Mouse (Mus musculus) liver, embryonic 11.5 days (tissue): ENCODE results near the gene Olfr1042. TPM values are rescaled to one million over a fixed set of nuclear protein-coding genes. Genes with fewer than 3 reads are reported as not detected.
"Not testable (repeated sequence)": the region's sequence is repeated elsewhere in the genome, so short reads cannot be mapped to it uniquely, and the experiment has no call there.

ENCODE experiments used
- ATAC-seq: fragments of 200-750 bp; cut with Nextera tagmentation; replicated peaks from 2 replicates; pipeline ENCODE4 v1.8.0; 2017; ENCODE audit warnings: moderate number of reproducible peaks, mild to moderate bottlenecking, moderate TSS enrichment, moderate library complexity; ENCODE audit not compliant: low FRiP score
- DNase-seq: peaks from one replicate; pipeline ENCODE4 v3.0.0-alpha.2; 2017; ENCODE audit warnings: low spot score
- H3K27ac ChIP-seq: fragments of 300-500 bp; sonication (generic); 2 replicates; pipeline ENCODE4 v1.5.1; 2014; ENCODE audit warnings: mild to moderate bottlenecking, low read depth, low read length, control low read depth
- H3K27me3 ChIP-seq: fragments of 300-500 bp; sonication (generic); replicated peaks from 2 replicates; pipeline ENCODE4 v1.6.1; 2014; ENCODE audit warnings: low read length, mixed read lengths; ENCODE audit not compliant: control insufficient read depth, insufficient read depth
- H3K36me3 ChIP-seq: fragments of 300-500 bp; sonication (generic); 2 replicates; pipeline ENCODE4 v1.6.1; 2014; ENCODE audit warnings: mild to moderate bottlenecking, low read length, moderate library complexity, mixed read lengths; ENCODE audit not compliant: control insufficient read depth, insufficient read depth
- H3K4me1 ChIP-seq: fragments of 300-500 bp; sonication (generic); replicated peaks from 2 replicates; pipeline ENCODE4 v1.6.1; 2014; ENCODE audit warnings: low read length, mixed read lengths; ENCODE audit not compliant: control insufficient read depth, insufficient read depth
- H3K4me2 ChIP-seq: fragments of 300-500 bp; sonication (generic); 2 replicates; pipeline ENCODE4 v1.6.1; 2014; ENCODE audit warnings: mild to moderate bottlenecking, control low read depth, moderate library complexity
- H3K4me3 ChIP-seq: fragments of 300-500 bp; sonication (generic); 2 replicates; pipeline ENCODE4 v1.5.1; 2014; ENCODE audit warnings: low read depth, low read length, control low read depth
- H3K9ac ChIP-seq: fragments of 300-500 bp; sonication (generic); 2 replicates; pipeline ENCODE4 v1.6.1; 2014; ENCODE audit warnings: low read depth, low read length, control low read depth
- H3K9me3 ChIP-seq: fragments of 300-500 bp; sonication (generic); 2 replicates; pipeline ENCODE4 v1.6.1; 2016; ENCODE audit warnings: low read length, inconsistent platforms, mixed read lengths; ENCODE audit not compliant: control insufficient read depth
- WGBS: fragments of 180-500 bp; shearing (Covaris S2); extraction: QIAGEN DNeasy Blood & Tissue Kit; methylation state at CpG from one replicate; pipeline ENCODE4 v1.1.7; 2014; 5-methylcytosine and 5-hydroxymethylcytosine counted together
- polyA plus RNA-seq: library from polyadenylated mRNA; unstranded; fragments of >200 nt; fragmentation: Nextera tagmentation; extraction: Ambion mirVana; gene quantifications from 2 replicates; pipeline ENCODE4 v1.2.1, GENCODE M21; 2014

Gene Olfr1042
- polyA plus RNA-seq: not detected in 2 replicates

DNA sequence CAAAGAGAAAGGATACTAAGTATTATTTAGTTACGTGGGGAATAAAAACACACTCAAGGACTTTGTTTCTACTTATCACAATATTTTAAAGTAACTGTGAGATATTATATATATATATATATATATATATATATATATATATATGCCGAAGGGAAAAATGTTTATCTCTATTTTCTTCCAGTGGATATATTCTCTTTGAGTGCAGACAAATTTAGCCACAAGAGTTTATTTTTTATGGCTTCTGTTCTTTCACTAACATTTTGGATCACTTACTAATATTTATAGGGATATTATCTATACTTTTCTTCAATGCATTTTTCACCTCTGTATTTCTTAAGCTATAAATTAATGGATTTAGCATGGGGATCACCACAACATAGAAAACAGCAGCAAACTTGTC, at the start of gene Olfr1042:
Olfr1042 (minus strand) TSS at position 101 of the 400 bp plus-strand sequence.
- H3K4me2 ChIP-seq: no peak within 1 kb of the TSS
- H3K36me3 ChIP-seq: no peaks in the 10 kb centered on the region
- ATAC-seq: no peak
- no peak for DNase-seq
- H3K4me1 ChIP-seq: no peaks in the 10 kb centered on the region
- no peak within 1 kb of the TSS for H3K9ac ChIP-seq
- H3K27me3 ChIP-seq: no peaks in the 10 kb centered on the region
- H3K27ac ChIP-seq: no peak within 1 kb of the TSS
- H3K4me3 ChIP-seq: no peak within 1 kb of the TSS
- 89% methylated on average over 2 of the region's 2 CpGs for WGBS
- no peaks in the 10 kb centered on the region for H3K9me3 ChIP-seq

GRCm38 (mm10) chr2:86202909-86203308, 41.3 kb upstream of the Olfr1042 start, which contains the start of gene Olfr1045:
Gene Olfr1045 (minus strand): TSS chr2:86203009.
- no peak for ATAC-seq
- no peak for DNase-seq
- Histone ChIP-seq H3K36me3 (no peaks in the 10 kb centered on the region), H3K9me3 (no peaks in the 10 kb centered on the region), H3K4me3 (no peak within 1 kb of the TSS), H3K4me1 (no peaks in the 10 kb centered on the region), H3K27ac (no peak within 1 kb of the TSS), H3K27me3 (no peaks in the 10 kb centered on the region), H3K9ac (no peak within 1 kb of the TSS), H3K4me2 (no peak within 1 kb of the TSS)

- Histone ChIP-seq H3K9ac (no peak overlapping the region), H3K36me3 (no peaks in the 10 kb centered on the region), H3K27me3 (no peaks in the 10 kb centered on the region), H3K4me2 (no peak overlapping the region), H3K9me3 (no peaks in the 10 kb centered on the region), H3K4me1 (no peaks in the 10 kb centered on the region), H3K4me3 (no peak overlapping the region), H3K27ac (no peak overlapping the region)
- ATAC-seq (no peak), DNase-seq (no peak)
- 37% methylated on average over 1 of the region's 1 CpGs for WGBS
Observed at GRCm38 (mm10) chr2:86195863-86196262, 34.2 kb upstream of the Olfr1042 start.

DNA sequence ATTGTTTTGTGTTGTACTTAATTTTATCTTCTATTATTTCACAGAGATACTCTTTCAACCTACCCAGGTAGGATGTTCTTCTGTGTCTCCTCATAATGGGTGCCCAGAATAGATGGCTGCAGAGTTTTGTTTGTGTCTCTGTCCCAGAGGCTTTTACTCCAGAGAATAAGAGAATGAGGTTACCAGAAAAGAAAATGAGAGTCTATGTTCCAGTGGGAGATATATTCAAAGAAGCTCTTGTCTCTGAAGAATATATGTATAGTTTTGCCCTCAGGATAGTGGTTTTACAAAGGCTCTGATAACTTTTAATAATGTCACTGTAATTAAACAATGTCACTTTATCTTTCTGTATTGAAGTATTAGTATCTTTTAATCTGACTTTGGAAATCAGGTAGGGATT, 23.9 kb upstream of the Olfr1042 start, which contains the start of gene Olfr52:
Olfr52 (minus strand) TSS at position 101 of the 400 bp plus-strand sequence.
- ATAC-seq (no peak), DNase-seq (no peak)
- Histone ChIP-seq H3K27me3 (no peaks in the 10 kb centered on the region), H3K9me3 (no peaks in the 10 kb centered on the region), H3K4me1 (no peaks in the 10 kb centered on the region), H3K4me3 (no peak within 1 kb of the TSS), H3K27ac (no peak within 1 kb of the TSS), H3K9ac (no peak within 1 kb of the TSS), H3K36me3 (no peaks in the 10 kb centered on the region), H3K4me2 (no peak within 1 kb of the TSS)

DNA sequence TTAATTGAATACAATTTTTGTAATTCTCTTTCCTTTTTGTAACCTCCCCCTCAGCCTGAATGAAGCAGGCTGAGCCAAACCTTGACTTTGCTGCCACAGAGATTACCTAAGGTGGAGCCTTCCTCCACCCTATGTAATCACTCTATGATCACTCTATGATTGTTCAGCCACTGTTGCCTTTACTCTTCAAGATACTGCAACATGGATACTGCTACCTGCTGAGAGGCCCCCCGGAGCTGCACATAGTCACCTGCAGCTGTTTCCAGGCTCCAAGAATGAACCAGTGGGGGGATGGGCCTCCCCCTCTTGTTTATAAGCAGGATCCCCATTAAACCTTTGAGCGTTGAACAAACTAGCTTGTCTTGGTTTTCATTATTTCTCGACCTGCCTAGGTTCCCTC, 18.3 kb upstream of the Olfr1042 start:
- Histone ChIP-seq H3K4me3 (no peak overlapping the region), H3K9me3 (no peaks in the 10 kb centered on the region), H3K4me2 (no peak overlapping the region), H3K36me3 (no peaks in the 10 kb centered on the region), H3K9ac (no peak overlapping the region), H3K27ac (no peak overlapping the region), H3K4me1 (no peaks in the 10 kb centered on the region), H3K27me3 (no peaks in the 10 kb centered on the region)
- ATAC-seq (no peak), DNase-seq (no peak)
- WGBS: 72% methylated on average over 3 of the region's 3 CpGs

GRCm38 (mm10) chr2:86177720-86178119, 16.1 kb upstream of the Olfr1042 start, which contains the start of gene Olfr1044:
Gene Olfr1044 (minus strand): TSS chr2:86177820.
- Histone ChIP-seq H3K9me3 (no peaks in the 10 kb centered on the region), H3K4me1 (no peaks in the 10 kb centered on the region), H3K4me3 (no peak within 1 kb of the TSS), H3K36me3 (no peaks in the 10 kb centered on the region), H3K9ac (no peak within 1 kb of the TSS), H3K27me3 (no peaks in the 10 kb centered on the region), H3K4me2 (no peak within 1 kb of the TSS), H3K27ac (no peak within 1 kb of the TSS)
- DNase-seq (no peak), ATAC-seq (no peak)

GRCm38 (mm10) chr2:86175422-86175821, 13.8 kb upstream of the Olfr1042 start:
- not testable (repeated sequence) for H3K36me3 ChIP-seq, DNase-seq, ATAC-seq, H3K4me1 ChIP-seq, H3K9me3 ChIP-seq, H3K4me2 ChIP-seq, H3K4me3 ChIP-seq, H3K27ac ChIP-seq, H3K9ac ChIP-seq, H3K27me3 ChIP-seq
- 64% methylated on average over 7 of the region's 7 CpGs for WGBS

DNA sequence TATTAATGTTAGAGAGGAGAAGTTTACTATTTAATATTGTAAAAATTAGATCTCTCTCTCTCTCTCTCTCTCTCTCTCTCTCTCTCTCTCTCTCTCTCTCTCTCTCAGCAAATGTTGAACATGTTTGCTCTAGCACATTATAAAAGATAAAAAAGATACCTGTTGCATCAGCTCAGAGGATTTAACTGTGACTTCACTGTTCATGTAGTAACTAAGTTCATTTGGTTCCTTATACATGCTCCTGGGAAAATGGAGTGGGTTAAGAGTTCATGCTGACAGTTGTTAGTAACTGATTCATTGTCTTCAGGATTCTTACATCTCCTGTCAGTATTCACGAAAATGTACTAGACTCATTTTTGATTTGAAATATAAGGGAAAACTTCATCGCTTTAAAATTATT, 5.8 kb upstream of the Olfr1042 start, which contains the start of gene Olfr1043:
Olfr1043 (minus strand) TSS at position 101 of the 400 bp plus-strand sequence.
- Histone ChIP-seq H3K27me3 (no peaks in the 10 kb centered on the region), H3K4me3 (no peak within 1 kb of the TSS), H3K27ac (no peak within 1 kb of the TSS), H3K4me1 (no peaks in the 10 kb centered on the region), H3K36me3 (no peaks in the 10 kb centered on the region), H3K9me3 (no peaks in the 10 kb centered on the region), H3K9ac (no peak within 1 kb of the TSS), H3K4me2 (no peak within 1 kb of the TSS)
- 85% methylated on average over 2 of the region's 2 CpGs for WGBS
- ATAC-seq (no peak), DNase-seq (no peak)

DNA sequence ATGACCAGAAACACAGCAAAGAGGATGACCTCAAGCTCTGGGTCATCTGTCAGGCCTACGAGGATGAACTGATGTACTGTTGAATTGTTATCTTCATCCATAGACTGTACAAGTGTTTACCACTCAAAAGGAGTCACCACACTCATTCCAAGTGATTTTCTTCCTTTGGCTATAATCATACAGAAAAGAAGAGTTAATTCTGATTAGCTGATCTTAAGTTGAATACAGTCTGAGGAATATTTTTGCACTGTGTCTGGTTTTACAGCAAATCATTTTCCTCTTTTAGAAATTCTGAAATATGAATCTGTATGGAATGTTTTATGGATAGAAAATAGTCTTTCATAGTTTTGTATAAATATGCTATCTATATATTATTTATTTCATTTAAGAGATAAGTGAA, 15.0 kb downstream of the Olfr1042 start, which contains the start of gene Olfr1040:
Olfr1040 (minus strand) TSS at position 101 of the 400 bp plus-strand sequence.
- Histone ChIP-seq H3K9ac (no peak within 1 kb of the TSS), H3K4me2 (no peak within 1 kb of the TSS), H3K36me3 (no peaks in the 10 kb centered on the region), H3K27me3 (no peaks in the 10 kb centered on the region), H3K4me1 (no peaks in the 10 kb centered on the region), H3K4me3 (no peak within 1 kb of the TSS), H3K9me3 (no peaks in the 10 kb centered on the region), H3K27ac (no peak within 1 kb of the TSS)
- ATAC-seq (no peak), DNase-seq (no peak)
- 85% methylated on average over 1 of the region's 1 CpGs for WGBS
